Mouse (Mus musculus) midbrain, postnatal 0 days (tissue): ENCODE results near the gene Lmntd1. TPM values are rescaled to one million over a fixed set of nuclear protein-coding genes. Genes with fewer than 3 reads are reported as not detected.
A peak's percentile ranks its signal among the peaks of the same experiment; 100 is the strongest.

Experiments
- ATAC-seq: fragments of 200-750 bp; cut with Nextera tagmentation; 2 replicates; pipeline ENCODE4 v1.8.0; 2017; ENCODE audit warnings: moderate number of reproducible peaks, mild to moderate bottlenecking, moderate TSS enrichment, moderate library complexity; ENCODE audit not compliant: low FRiP score
- DNase-seq: peaks from one replicate; pipeline ENCODE4 v3.0.0-alpha.2; 2015; ENCODE audit warnings: low spot score
- H3K27ac ChIP-seq: fragments of 300-500 bp; sonication (generic); 2 replicates; pipeline ENCODE4 v1.5.1; 2014; ENCODE audit warnings: low read depth, mild to moderate bottlenecking, low read length, mixed read lengths
- H3K27me3 ChIP-seq: fragments of 300-500 bp; sonication (generic); 2 replicates; pipeline ENCODE4 v1.6.1; 2014; ENCODE audit warnings: low read length, control low read depth, mixed read lengths; ENCODE audit not compliant: insufficient read depth
- H3K36me3 ChIP-seq: fragments of 300-500 bp; sonication (generic); 2 replicates; pipeline ENCODE4 v1.6.1; 2014; ENCODE audit warnings: low read length, control low read depth, mixed read lengths; ENCODE audit not compliant: insufficient read depth
- H3K4me1 ChIP-seq: fragments of 300-500 bp; sonication (generic); 2 replicates; pipeline ENCODE4 v1.6.1; 2014; ENCODE audit warnings: mild to moderate bottlenecking, control low read depth, antibody characterized with exemption, low read length, mixed read lengths; ENCODE audit not compliant: insufficient read depth
- H3K4me2 ChIP-seq: fragments of 300-500 bp; sonication (generic); 2 replicates; pipeline ENCODE4 v1.6.1; 2014; ENCODE audit warnings: low read depth, mild to moderate bottlenecking, low read length, mixed read lengths; ENCODE audit not compliant: poor library complexity, severe bottlenecking
- H3K4me3 ChIP-seq: fragments of 300-500 bp; sonication (generic); 2 replicates; pipeline ENCODE4 v1.5.1; 2014; ENCODE audit warnings: low read depth, mild to moderate bottlenecking, low read length, moderate library complexity
- H3K9ac ChIP-seq: fragments of 300-500 bp; sonication (generic); replicated peaks from 2 replicates; pipeline ENCODE4 v1.6.1; 2014; ENCODE audit warnings: mild to moderate bottlenecking, low read length, moderate library complexity, mixed read lengths; ENCODE audit not compliant: poor library complexity, severe bottlenecking
- H3K9me3 ChIP-seq: fragments of 300-500 bp; sonication (generic); 2 replicates; pipeline ENCODE4 v1.6.1; 2016; ENCODE audit warnings: low read length, control low read depth
- CTCF ChIP-seq: IDR thresholded peaks from 2 replicates; pipeline ENCODE4 v1.5.1; 2016; ENCODE audit warnings: antibody characterized with exemption, mild to moderate bottlenecking
- WGBS: fragments of 180-500 bp; shearing (Covaris S2); extraction: QIAGEN DNeasy Blood & Tissue Kit; methylation state at CpG from one replicate; pipeline ENCODE4 v1.1.7; 2014; 5-methylcytosine and 5-hydroxymethylcytosine counted together
- polyA plus RNA-seq: library from polyadenylated mRNA; unstranded; fragments of >200 nt; fragmentation: Nextera tagmentation; extraction: Ambion mirVana; gene quantifications from 2 replicates; pipeline ENCODE4 v1.2.1, GENCODE M21; 2015
- total RNA-seq: library from RNA; depleted of rRNA; stranded (reverse); fragments of >200 nt; gene quantifications from 2 replicates; pipeline ENCODE4 v1.2.3, GENCODE M21; 2014

The Lmntd1 gene
- total and polyA plus RNA-seq, 2 experiments from 2014 or later, result 2.0 to 2.7 TPM

- no peak overlapping the region for H3K27ac ChIP-seq
- no peak overlapping the region for H3K9ac ChIP-seq
- no peaks in the 10 kb centered on the region for H3K9me3 ChIP-seq
- H3K4me2 ChIP-seq, result no peak overlapping the region
- TF ChIP-seq CTCF, result no peak
- 36% methylated on average over 4 of the region's 4 CpGs for WGBS
- H3K27me3 ChIP-seq, result no peaks in the 10 kb centered on the region
- DNase-seq (no peak), ATAC-seq (no peak)
- H3K36me3 ChIP-seq, result no peaks in the 10 kb centered on the region
- no peaks in the 10 kb centered on the region for H3K4me1 ChIP-seq
- H3K4me3 ChIP-seq, result no peak overlapping the region
These were observed 213.0 kb downstream of the Lmntd1 start for GRCm38 (mm10) chr6:145401140-145401539.

- Histone ChIP-seq H3K4me1 (no peaks in the 10 kb centered on the region), H3K27ac (no peak overlapping the region), H3K36me3 (no peaks in the 10 kb centered on the region), H3K9me3 (no peaks in the 10 kb centered on the region), H3K4me2 (no peak overlapping the region), H3K27me3 (no peaks in the 10 kb centered on the region), H3K4me3 (no peak overlapping the region), H3K9ac (no peak overlapping the region)
- DNase-seq (no peak), ATAC-seq (no peak)
- WGBS, result 94% methylated on average over 4 of the region's 4 CpGs
- no peak for TF ChIP-seq CTCF
These were observed 216.2 kb downstream of the Lmntd1 start for GRCm38 (mm10) chr6:145397881-145398280.

- WGBS, result 88% methylated on average over 2 of the region's 2 CpGs
- H3K9me3 ChIP-seq, result no peaks in the 10 kb centered on the region
These were observed 217.6 kb downstream of the Lmntd1 start for GRCm38 (mm10) chr6:145396534-145396933.

GRCm38 (mm10) chr6:145390421-145390820 lies 223.7 kb downstream of the Lmntd1 start:
- Histone ChIP-seq H3K4me3 (no peak overlapping the region), H3K4me1 (no peaks in the 10 kb centered on the region; the same call in 1 of the 2 replicates), H3K9ac (no peak overlapping the region), H3K27ac (no peak overlapping the region), H3K9me3 (no peaks in the 10 kb centered on the region), H3K36me3 (no peaks in the 10 kb centered on the region), H3K27me3 (no peaks in the 10 kb centered on the region), H3K4me2 (no peak overlapping the region)
- 75% methylated on average over 2 of the region's 2 CpGs for WGBS
- ATAC-seq (no peak), DNase-seq (no peak)
- TF ChIP-seq CTCF, result no peak

More at GRCm38 (mm10) chr6:145396534-145396933, 217.6 kb downstream of the Lmntd1 start:
- Histone ChIP-seq H3K4me1 (no peaks in the 10 kb centered on the region), H3K4me2 (no peak overlapping the region), H3K4me3 (no peak overlapping the region), H3K36me3 (no peaks in the 10 kb centered on the region), H3K27me3 (no peaks in the 10 kb centered on the region), H3K27ac (no peak overlapping the region), H3K9ac (no peak overlapping the region)
- TF ChIP-seq CTCF, result peak; percentile 66
- peak; percentile 28 for DNase-seq
- ATAC-seq, result no peak

- Histone ChIP-seq H3K27ac (no peak overlapping the region), H3K9ac (no peak overlapping the region), H3K36me3 (no peaks in the 10 kb centered on the region), H3K4me2 (no peak overlapping the region), H3K9me3 (no peaks in the 10 kb centered on the region), H3K4me1 (no peaks in the 10 kb centered on the region; the same call in 1 of the 2 replicates), H3K27me3 (no peaks in the 10 kb centered on the region), H3K4me3 (no peak overlapping the region)
- DNase-seq (peak; percentile 38), ATAC-seq (no peak)
- TF ChIP-seq CTCF, result no peak
- WGBS, result 72% methylated on average over 7 of the region's 7 CpGs
These were observed 224.2 kb downstream of the Lmntd1 start for GRCm38 (mm10) chr6:145389904-145390303.

GRCm38 (mm10) chr6:145387378-145387777 lies 226.7 kb downstream of the Lmntd1 start:
- Histone ChIP-seq H3K27ac (no peak overlapping the region), H3K36me3 (no peaks in the 10 kb centered on the region), H3K27me3 (no peaks in the 10 kb centered on the region), H3K4me2 (no peak overlapping the region), H3K4me1 (no peaks in the 10 kb centered on the region; the same call in 1 of the 2 replicates), H3K4me3 (no peak overlapping the region), H3K9ac (no peak overlapping the region), H3K9me3 (no peaks in the 10 kb centered on the region)
- ATAC-seq (no peak), DNase-seq (peak; percentile 65)
- no peak for TF ChIP-seq CTCF
- WGBS, result 49% methylated on average over 6 of the region's 6 CpGs
